Mouse (Mus musculus) liver, postnatal 0 days (tissue): ENCODE measurements at regions not wholly inside any gene's neighbourhood (a gene's known extent, or its start where the extent isn't known, plus 50 kb on each side); places are given as distances from the start of the nearest gene placed in this dataset.

ENCODE experiments used
- ATAC-seq: fragments of 200-750 bp; cut with Nextera tagmentation; 2 replicates; pipeline ENCODE4 v1.8.0; 2017; ENCODE audit warnings: mild to moderate bottlenecking, moderate library complexity
- DNase-seq: peaks from one replicate; pipeline ENCODE4 v3.0.0-alpha.2; 2016
- H3K27ac ChIP-seq: fragments of 300-500 bp; sonication (generic); 2 replicates; pipeline ENCODE4 v1.5.1; 2014; ENCODE audit warnings: antibody characterized with exemption, moderate library complexity, mild to moderate bottlenecking, low read depth
- H3K27me3 ChIP-seq: fragments of 300-500 bp; sonication (generic); 2 replicates; pipeline ENCODE4 v1.6.1; 2014; ENCODE audit warnings: low read length, control low read depth, mixed read lengths; ENCODE audit not compliant: insufficient read depth
- H3K36me3 ChIP-seq: fragments of 300-500 bp; sonication (generic); replicated peaks from 2 replicates; pipeline ENCODE4 v1.6.1; 2014; ENCODE audit warnings: mild to moderate bottlenecking, control low read depth, low read length, moderate library complexity, mixed read lengths; ENCODE audit not compliant: insufficient read depth
- H3K4me1 ChIP-seq: fragments of 300-500 bp; sonication (generic); 2 replicates; pipeline ENCODE4 v1.6.1; 2014; ENCODE audit warnings: antibody characterized with exemption, mild to moderate bottlenecking, control low read depth; ENCODE audit not compliant: insufficient read depth
- H3K4me2 ChIP-seq: fragments of 300-500 bp; sonication (generic); 2 replicates; pipeline ENCODE4 v1.6.1; 2014; ENCODE audit warnings: low read depth, mild to moderate bottlenecking, low read length, moderate library complexity, mixed read lengths
- H3K4me3 ChIP-seq: fragments of 300-500 bp; sonication (generic); 2 replicates; pipeline ENCODE4 v1.5.1; 2014; ENCODE audit warnings: low read depth, low read length
- H3K9ac ChIP-seq: fragments of 300-500 bp; sonication (generic); replicated peaks from 2 replicates; pipeline ENCODE4 v1.6.1; 2014; ENCODE audit warnings: mild to moderate bottlenecking, moderate library complexity
- H3K9me3 ChIP-seq: fragments of 300-500 bp; sonication (generic); 2 replicates; pipeline ENCODE4 v1.6.1; 2016; ENCODE audit warnings: mild to moderate bottlenecking, control low read depth, low read length, mixed read lengths
- CTCF ChIP-seq: sonication (generic); IDR thresholded peaks from 2 replicates; pipeline ENCODE4 v1.5.1; 2016; ENCODE audit warnings: antibody characterized with exemption, low read depth
- EP300 ChIP-seq: IDR thresholded peaks from 2 replicates; pipeline ENCODE4 v1.6.1; 2016; ENCODE audit warnings: antibody characterized with exemption, low read depth, mild to moderate bottlenecking
- WGBS: fragments of 180-500 bp; shearing (Covaris S2); extraction: QIAGEN DNeasy Blood & Tissue Kit; methylation state at CpG from one replicate; pipeline ENCODE4 v1.1.7; 2014; ENCODE audit not compliant: insufficient replicate concordance; 5-methylcytosine and 5-hydroxymethylcytosine counted together

- Histone ChIP-seq H3K27me3 (no peaks in the 10 kb centered on the region), H3K9me3 (no peaks in the 10 kb centered on the region), H3K9ac (no peak overlapping the region), H3K4me3 (no peak overlapping the region), H3K4me2 (no peak overlapping the region), H3K4me1 (no peaks in the 10 kb centered on the region), H3K36me3 (no peaks in the 10 kb centered on the region), H3K27ac (no peak overlapping the region)
- DNase-seq: no peak
- ATAC-seq: no peak
- WGBS: 81% methylated on average over 9 of the region's 9 CpGs
- TF ChIP-seq EP300 (no peak), CTCF (no peak)
These were observed 185.6 kb downstream of the Rps15a start for GRCm38 (mm10) chr7:117930392-117930791.

GRCm38 (mm10) chr7:117926396-117926795 is 189.6 kb downstream of the Rps15a start:
- Histone ChIP-seq H3K27me3 (no peaks in the 10 kb centered on the region), H3K4me1 (no peaks in the 10 kb centered on the region), H3K9ac (no peak overlapping the region), H3K4me2 (no peak overlapping the region), H3K4me3 (no peak overlapping the region), H3K36me3 (no peaks in the 10 kb centered on the region), H3K9me3 (no peaks in the 10 kb centered on the region), H3K27ac (no peak overlapping the region)
- WGBS: 17% methylated on average over 1 of the region's 1 CpGs
- ATAC-seq (no peak), DNase-seq (no peak)
- TF ChIP-seq EP300: no peak
- no peak for TF ChIP-seq CTCF

- no peaks in the 10 kb centered on the region for H3K36me3 ChIP-seq
- no peak for ATAC-seq
- H3K9ac ChIP-seq: no peak overlapping the region
- no peak overlapping the region for H3K4me3 ChIP-seq
- TF ChIP-seq CTCF (no peak), EP300 (no peak)
- H3K4me1 ChIP-seq: no peaks in the 10 kb centered on the region
- no peak overlapping the region for H3K4me2 ChIP-seq
- H3K9me3 ChIP-seq: no peaks in the 10 kb centered on the region
- DNase-seq: no peak
- no peaks in the 10 kb centered on the region for H3K27me3 ChIP-seq
- no peak overlapping the region for H3K27ac ChIP-seq
These were observed 193.7 kb downstream of the Rps15a start for GRCm38 (mm10) chr7:117922270-117922669.

- Histone ChIP-seq H3K27ac (no peak overlapping the region), H3K4me3 (no peak overlapping the region), H3K36me3 (no peaks in the 10 kb centered on the region), H3K9ac (no peak overlapping the region), H3K4me1 (no peaks in the 10 kb centered on the region), H3K4me2 (no peak overlapping the region), H3K27me3 (no peaks in the 10 kb centered on the region), H3K9me3 (no peaks in the 10 kb centered on the region)
- 80% methylated on average over 10 of the region's 10 CpGs for WGBS
- TF ChIP-seq EP300: no peak
- no peak for TF ChIP-seq CTCF
- ATAC-seq (no peak), DNase-seq (no peak)
These were observed 197.6 kb downstream of the Rps15a start for GRCm38 (mm10) chr7:117918206-117918995.

DNA sequence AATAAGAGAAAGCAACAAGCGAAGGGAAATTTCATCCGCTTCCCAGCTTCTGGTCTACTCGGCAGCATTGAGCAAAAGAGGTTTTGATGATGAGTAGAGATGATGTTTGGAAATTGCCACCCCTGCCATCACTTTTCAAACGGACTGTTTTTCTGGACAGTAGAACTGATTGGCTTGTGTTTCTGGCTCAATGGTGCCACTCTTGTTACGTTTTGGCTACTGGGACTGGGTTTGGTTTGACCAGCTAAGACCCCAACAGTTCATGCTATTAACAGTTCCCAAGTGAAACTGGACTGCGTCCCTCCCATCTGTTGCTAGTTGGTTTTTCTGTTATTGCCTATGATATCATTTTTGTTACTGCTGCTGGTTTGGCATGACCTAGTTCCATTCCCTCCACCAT is 199.1 kb downstream of the Rps15a start:
- Histone ChIP-seq H3K4me3 (no peak overlapping the region), H3K4me1 (no peaks in the 10 kb centered on the region), H3K27me3 (no peaks in the 10 kb centered on the region)

GRCm38 (mm10) chr7:117912453-117912852 is 203.5 kb downstream of the Rps15a start:
- Histone ChIP-seq H3K4me1 (no peaks in the 10 kb centered on the region), H3K27me3 (no peaks in the 10 kb centered on the region), H3K9ac (no peak overlapping the region), H3K36me3 (no peaks in the 10 kb centered on the region), H3K4me2 (no peak overlapping the region), H3K27ac (no peak overlapping the region), H3K9me3 (no peaks in the 10 kb centered on the region), H3K4me3 (no peak overlapping the region)
- ATAC-seq (no peak), DNase-seq (no peak)
- TF ChIP-seq EP300 (no peak), CTCF (no peak)
- 58% methylated on average over 3 of the region's 3 CpGs for WGBS

More for the DNA sequence above, 199.1 kb downstream of the Rps15a start:
- ATAC-seq (no peak), DNase-seq (no peak)
- WGBS: 83% methylated on average over 6 of the region's 6 CpGs
- no peak overlapping the region for H3K4me2 ChIP-seq
- no peak overlapping the region for H3K9ac ChIP-seq
- H3K27ac ChIP-seq: no peak overlapping the region
- no peaks in the 10 kb centered on the region for H3K9me3 ChIP-seq
- TF ChIP-seq CTCF (no peak), EP300 (no peak)
- H3K36me3 ChIP-seq: no peaks in the 10 kb centered on the region
